Comparison of ENCODE assay signal across 13 mouse cellular contexts in genomic region chr7:117709901-117710607, GRCm38 (mm10).
A peak's percentile ranks its signal among the peaks of the same experiment; 100 is the strongest.
DNase-seq lines count a peak whose midpoint lies in the region; ATAC-seq and TF ChIP-seq lines count a peak whose summit lies in the region.
"Had no signal": no experiment of that assay in that cellular context is flagged by ENCODE, and none has a peak within 500 bp of the region (broad histone marks: within the 10 kb centered on the region; RNA-seq: fewer than 3 reads in every experiment).

No protein-coding gene starts in this region.

- no peaks in the 10 kb centered on the region for H3K27me3 ChIP-seq in liver, adult 2 months (ENCODE audit: control insufficient read depth, insufficient read depth, low read length)

- no peak overlapping the region for H3K4me3 ChIP-seq in liver, adult 2 months (ENCODE audit: insufficient read depth, low read depth, low read length)

- H3K36me3 ChIP-seq in liver, adult 2 months (ENCODE audit: control insufficient read depth, insufficient read depth, low read length): no peaks in the 10 kb centered on the region

- H3K4me1 ChIP-seq in liver, adult 2 months (ENCODE audit: control insufficient read depth, insufficient read depth, low read length): no peaks in the 10 kb centered on the region

- H3K79me2 ChIP-seq in liver, adult 2 months (ENCODE audit: control insufficient read depth, insufficient read depth, low read length): no peaks in the 10 kb centered on the region

- peak; percentile 74 for ATAC-seq in common myeloid progenitor, adult 5-6 weeks (replicated peaks; ENCODE audit: low read depth, poor library complexity, severe bottlenecking)
- no peak for ATAC-seq in monocyte, adult 5-6 weeks (replicated peaks; ENCODE audit: insufficient number of reproducible peaks, low FRiP score, low TSS enrichment, poor library complexity, severe bottlenecking)

- 50% methylated on average over 10 of the region's 10 CpGs for WGBS in liver, adult 2 months

- TF ChIP-seq POLR2A in liver, adult 2 months (IDR thresholded peaks at IDR 0.05; ENCODE audit: extremely low read depth, insufficient read depth, low read length): no peak

- DNase-seq in embryo, embryonic 10 days (ENCODE audit: low spot score): peak; percentile 22
- no peak for DNase-seq in embryo, embryonic 9.5 days (ENCODE audit: extremely low spot score)
- DNase-seq in liver, adult 2 months (ENCODE audit: extremely low read depth, low read depth, low spot score): peak; percentile 21
- no peak for DNase-seq in liver
- DNase-seq in layer of hippocampus, postnatal 36 days: peak; percentile 15 to 16
- DNase-seq in spleen, postnatal 4 days (ENCODE audit: low spot score in 2 of 2): no peak
- DNase-seq: gastrocnemius, postnatal 25 days; kidney, adult 11 months; lung, adult 2 months; midbrain, embryonic 14.5 days; thymus, postnatal 14 days had no signal

- H3K9ac ChIP-seq in liver, adult 2 months (ENCODE audit: low read depth, low read length): no peak overlapping the region

- no peak overlapping the region for H3K27ac ChIP-seq in liver, adult 2 months (replicated peaks; ENCODE audit: insufficient read depth, low read depth, low read length)

- TF ChIP-seq CTCF in liver, adult 2 months (IDR thresholded peaks at IDR 0.05; ENCODE audit: low read depth, low read length): 0 out of 2 replicates have a peak, but pooled peaks have one; percentile 11

Comparison
In these comparisons a context has a peak if more than half of its experiments do, and no peak if none do; other contexts are left out.
1. DNase-seq: peak in embryo, embryonic 10 days (single experiment), liver, adult 2 months (single experiment) and layer of hippocampus, postnatal 36 days (2 of 2); none in embryo, embryonic 9.5 days (single experiment), liver (single experiment) and spleen, postnatal 4 days (0 of 2).